ENCODE assay signal across 14 mouse cellular contexts in the genomic region with DNA sequence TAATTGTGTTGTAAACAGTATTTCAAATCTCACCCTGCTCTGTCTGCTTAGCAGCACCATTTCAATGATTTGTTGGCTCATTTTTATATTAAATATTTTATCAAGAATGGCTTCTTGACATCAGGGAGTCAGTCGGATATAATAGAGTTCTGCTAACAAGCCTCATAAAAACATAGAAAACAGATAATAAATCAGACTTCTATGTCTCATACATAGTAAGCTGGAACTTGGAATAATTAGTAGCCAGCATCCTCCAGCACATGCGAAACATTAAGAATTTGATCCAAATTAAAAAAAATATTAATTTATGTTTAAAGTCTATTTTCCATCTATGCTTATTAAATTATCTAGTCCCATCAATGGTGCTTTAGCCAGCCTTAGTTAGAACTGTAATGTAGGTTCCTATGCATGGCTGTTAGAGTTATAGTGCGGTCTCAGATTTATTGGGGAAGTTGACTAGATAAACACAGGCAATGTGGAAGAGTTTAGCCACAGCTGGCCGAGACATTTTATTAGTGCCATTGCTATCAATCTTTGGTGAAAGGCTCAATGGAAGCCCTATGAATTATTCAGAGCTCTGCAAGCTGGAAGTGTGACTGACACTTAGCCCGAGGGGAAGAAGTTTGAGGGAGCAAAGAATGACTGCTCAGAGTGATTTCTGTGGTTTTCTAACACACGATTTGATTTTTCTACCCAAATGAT.
DNase-seq lines count a peak whose midpoint lies in the region; ATAC-seq and TF ChIP-seq lines count a peak whose summit lies in the region.
"Had no signal": no experiment of that assay in that cellular context is flagged by ENCODE, and none has a peak within 500 bp of the region (broad histone marks: within the 10 kb centered on the region; RNA-seq: fewer than 3 reads in every experiment).

No protein-coding gene starts in this region.

- H3K4me3 ChIP-seq in hindbrain, embryonic 10.5 days: no peak overlapping the region
- no peak overlapping the region for H3K4me3 ChIP-seq in hindbrain, postnatal 0 days (ENCODE audit: low read length)
- H3K4me3 ChIP-seq in midbrain, embryonic 10.5 days: no peak overlapping the region
- no peak overlapping the region for H3K4me3 ChIP-seq in midbrain, postnatal 0 days (ENCODE audit: low read depth, low read length)
- H3K4me3 ChIP-seq in midbrain, embryonic 12.5 days: no peak overlapping the region
- no peak overlapping the region for H3K4me3 ChIP-seq in intestine, embryonic 16.5 days (ENCODE audit: low read length)
- H3K4me3 ChIP-seq: liver, embryonic 15.5 days had no signal

- 56% methylated on average over 6 of the region's 6 CpGs for whole genome bisulfite sequencing in hindbrain, embryonic 10.5 days
- WGBS in hindbrain, postnatal 0 days: 49% methylated on average over 6 of the region's 6 CpGs
- WGBS in midbrain, embryonic 10.5 days: 63% methylated on average over 6 of the region's 6 CpGs
- WGBS in midbrain, postnatal 0 days: 39% methylated on average over 6 of the region's 6 CpGs
- WGBS in midbrain, embryonic 12.5 days: 47% methylated on average over 6 of the region's 6 CpGs
- 56% methylated on average over 6 of the region's 6 CpGs for WGBS in intestine, embryonic 16.5 days

- no peaks in the 10 kb centered on the region for H3K36me3 ChIP-seq in hindbrain, embryonic 10.5 days
- H3K36me3 ChIP-seq in hindbrain, postnatal 0 days (ENCODE audit: insufficient read depth, low read length): no peaks in the 10 kb centered on the region
- H3K36me3 ChIP-seq in midbrain, embryonic 10.5 days: no peaks in the 10 kb centered on the region
- no peaks in the 10 kb centered on the region for H3K36me3 ChIP-seq in midbrain, postnatal 0 days (ENCODE audit: insufficient read depth, low read length)
- no peaks in the 10 kb centered on the region for H3K36me3 ChIP-seq in midbrain, embryonic 12.5 days
- no peaks in the 10 kb centered on the region for H3K36me3 ChIP-seq in intestine, embryonic 16.5 days (ENCODE audit: control insufficient read depth, insufficient read depth, low read length)
- H3K36me3 ChIP-seq: liver, embryonic 15.5 days had no signal

- H3K4me1 ChIP-seq in hindbrain, embryonic 10.5 days (replicated peaks): peaks cover 13% of the 10 kb centered on the region
- no peaks in the 10 kb centered on the region for H3K4me1 ChIP-seq in hindbrain, postnatal 0 days (ENCODE audit: insufficient read depth, low read length)
- peaks cover 17% of the 10 kb centered on the region for H3K4me1 ChIP-seq in midbrain, embryonic 10.5 days
- no peaks in the 10 kb centered on the region for H3K4me1 ChIP-seq in midbrain, postnatal 0 days (ENCODE audit: insufficient read depth, low read length)
- H3K4me1 ChIP-seq in midbrain, embryonic 12.5 days: no peaks in the 10 kb centered on the region; the same call in 1 of the 2 replicates
- H3K4me1 ChIP-seq in intestine, embryonic 16.5 days (ENCODE audit: control insufficient read depth, insufficient read depth, low read length): no peaks in the 10 kb centered on the region
- H3K4me1 ChIP-seq: liver, embryonic 15.5 days had no signal

- H3K27me3 ChIP-seq in hindbrain, embryonic 10.5 days (ENCODE audit: insufficient read depth, poor library complexity, severe bottlenecking): no peaks in the 10 kb centered on the region
- no peaks in the 10 kb centered on the region for H3K27me3 ChIP-seq in hindbrain, postnatal 0 days (ENCODE audit: insufficient read depth, low read length)
- H3K27me3 ChIP-seq in midbrain, embryonic 10.5 days (ENCODE audit: low read depth, poor library complexity, severe bottlenecking): no peaks in the 10 kb centered on the region
- H3K27me3 ChIP-seq in midbrain, postnatal 0 days (ENCODE audit: insufficient read depth, low read length): no peaks in the 10 kb centered on the region
- no peaks in the 10 kb centered on the region for H3K27me3 ChIP-seq in midbrain, embryonic 12.5 days
- no peaks in the 10 kb centered on the region for H3K27me3 ChIP-seq in intestine, embryonic 16.5 days (replicated peaks; ENCODE audit: control insufficient read depth, insufficient read depth, low read length)
- H3K27me3 ChIP-seq: liver, embryonic 15.5 days had no signal

- no peak for ATAC-seq in hindbrain, postnatal 0 days
- ATAC-seq in midbrain, postnatal 0 days (ENCODE audit: low FRiP score): no peak
- peak; percentile 82 for ATAC-seq in midbrain, embryonic 12.5 days (ENCODE audit: low FRiP score, low read depth)
- no peak for ATAC-seq in intestine, embryonic 16.5 days

- H3K4me2 ChIP-seq in hindbrain, postnatal 0 days (ENCODE audit: low read depth, low read length): no peak overlapping the region
- H3K4me2 ChIP-seq in midbrain, postnatal 0 days (ENCODE audit: low read depth, low read length, poor library complexity, severe bottlenecking): no peak overlapping the region
- no peak overlapping the region for H3K4me2 ChIP-seq in midbrain, embryonic 12.5 days (replicated peaks)
- no peak overlapping the region for H3K4me2 ChIP-seq in intestine, embryonic 16.5 days (ENCODE audit: low read depth, low read length)
- H3K4me2 ChIP-seq: heart, embryonic 11.5 days; liver, embryonic 15.5 days had no signal

- no peak overlapping the region for H3K9ac ChIP-seq in hindbrain, postnatal 0 days (replicated peaks; ENCODE audit: low read length)
- H3K9ac ChIP-seq in midbrain, postnatal 0 days (replicated peaks; ENCODE audit: low read length, poor library complexity, severe bottlenecking): no peak overlapping the region
- H3K9ac ChIP-seq in midbrain, embryonic 12.5 days (replicated peaks): no peak overlapping the region
- no peak overlapping the region for H3K9ac ChIP-seq in intestine, embryonic 16.5 days (ENCODE audit: low read depth, low read length)
- H3K9ac ChIP-seq: liver, embryonic 15.5 days had no signal

- H3K9me3 ChIP-seq in hindbrain, embryonic 10.5 days: no peaks in the 10 kb centered on the region
- no peaks in the 10 kb centered on the region for H3K9me3 ChIP-seq in hindbrain, postnatal 0 days (ENCODE audit: low read length)
- no peaks in the 10 kb centered on the region for H3K9me3 ChIP-seq in midbrain, embryonic 10.5 days (replicated peaks)
- H3K9me3 ChIP-seq in midbrain, postnatal 0 days (ENCODE audit: low read length): no peaks in the 10 kb centered on the region
- H3K9me3 ChIP-seq in midbrain, embryonic 12.5 days: no peaks in the 10 kb centered on the region
- H3K9me3 ChIP-seq in intestine, embryonic 16.5 days (ENCODE audit: control insufficient read depth, low read length): no peaks in the 10 kb centered on the region
- H3K9me3 ChIP-seq: liver, embryonic 15.5 days had no signal

- no peak overlapping the region for H3K27ac ChIP-seq in hindbrain, embryonic 10.5 days
- no peak overlapping the region for H3K27ac ChIP-seq in hindbrain, postnatal 0 days
- 0 out of 2 replicates have a peak overlapping the region, but pooled peaks have one; percentile 35 for H3K27ac ChIP-seq in midbrain, embryonic 10.5 days (replicated peaks)
- no peak overlapping the region for H3K27ac ChIP-seq in midbrain, postnatal 0 days (ENCODE audit: low read depth, low read length)
- no peak overlapping the region for H3K27ac ChIP-seq in midbrain, embryonic 12.5 days (replicated peaks)
- no peak overlapping the region for H3K27ac ChIP-seq in intestine, embryonic 16.5 days (ENCODE audit: low read length)
- H3K27ac ChIP-seq: liver, embryonic 15.5 days had no signal

- peak; percentile 20 for DNase-seq in hindbrain, embryonic 10.5 days (ENCODE audit: low spot score)
- no peak for DNase-seq in hindbrain, postnatal 0 days (ENCODE audit: low spot score)
- DNase-seq in midbrain, embryonic 10.5 days (ENCODE audit: low spot score): no peak
- DNase-seq in midbrain, postnatal 0 days (ENCODE audit: low spot score): no peak
- peak; percentile 11 for DNase-seq in retina, postnatal 1 day
- no peak for DNase-seq in right cerebral cortex, adult 2 months (ENCODE audit: low spot score in 2 of 2)
- DNase-seq: adrenal gland, adult 2 months; cerebellum, adult 9-11 months; gastrocnemius, postnatal 36 days; heart, postnatal 36 days had no signal

- no peak for TF ChIP-seq CTCF in hindbrain, postnatal 0 days (IDR thresholded peaks at IDR 0.05; ENCODE audit: low read depth)
- TF ChIP-seq CTCF in midbrain, postnatal 0 days (IDR thresholded peaks at IDR 0.05): no peak

Comparison
In these comparisons a context has a peak if more than half of its experiments do, and no peak if none do; other contexts are left out.
1. DNase-seq: peak in hindbrain, embryonic 10.5 days (single experiment) and retina, postnatal 1 day (single experiment); none in hindbrain, postnatal 0 days (single experiment), midbrain, embryonic 10.5 days (single experiment), midbrain, postnatal 0 days (single experiment) and right cerebral cortex, adult 2 months (0 of 2).